Mouse (Mus musculus) intestine, embryonic 14.5 days (tissue): ENCODE results near the gene Dnmbp. TPM values are rescaled to one million over a fixed set of nuclear protein-coding genes. Genes with fewer than 3 reads are reported as not detected.

Experiments used
- ATAC-seq: fragments of 200-750 bp; cut with Nextera tagmentation; replicated peaks from 2 replicates; pipeline ENCODE4 v1.8.0; 2017; ENCODE audit warnings: low read depth, moderate number of reproducible peaks, moderate TSS enrichment, moderate library complexity; ENCODE audit not compliant: low FRiP score, low TSS enrichment
- DNase-seq: peaks from one replicate; pipeline ENCODE4 v3.0.0-alpha.2; 2018; ENCODE audit warnings: low spot score
- H3K27ac ChIP-seq: fragments of 300-500 bp; sonication (generic); 2 replicates; pipeline ENCODE4 v1.5.1; 2014; ENCODE audit warnings: low read depth, mild to moderate bottlenecking, control low read depth
- H3K27me3 ChIP-seq: fragments of 300-500 bp; sonication (generic); replicated peaks from 2 replicates; pipeline ENCODE4 v1.6.1; 2014; ENCODE audit warnings: low read length, control low read depth; ENCODE audit not compliant: control insufficient read depth, insufficient read depth
- H3K36me3 ChIP-seq: fragments of 300-500 bp; sonication (generic); 2 replicates; pipeline ENCODE4 v1.6.1; 2014; ENCODE audit warnings: low read length, control low read depth; ENCODE audit not compliant: control insufficient read depth, insufficient read depth
- H3K4me1 ChIP-seq: fragments of 300-500 bp; sonication (generic); replicated peaks from 2 replicates; pipeline ENCODE4 v1.6.1; 2014; ENCODE audit warnings: low read length, control low read depth, mixed read lengths; ENCODE audit not compliant: control insufficient read depth, insufficient read depth
- H3K4me2 ChIP-seq: fragments of 300-500 bp; sonication (generic); 2 replicates; pipeline ENCODE4 v1.6.1; 2014; ENCODE audit warnings: low read length
- H3K4me3 ChIP-seq: fragments of 300-500 bp; sonication (generic); 2 replicates; pipeline ENCODE4 v1.5.1; 2014; ENCODE audit warnings: low read depth, low read length, control low read depth, mixed read lengths
- H3K9ac ChIP-seq: fragments of 300-500 bp; sonication (generic); 2 replicates; pipeline ENCODE4 v1.6.1; 2014; ENCODE audit warnings: mild to moderate bottlenecking, low read length
- H3K9me3 ChIP-seq: fragments of 300-500 bp; sonication (generic); 2 replicates; pipeline ENCODE4 v1.6.1; 2016; ENCODE audit warnings: low read length, control low read depth; ENCODE audit not compliant: control insufficient read depth
- WGBS: fragments of 180-500 bp; shearing (Covaris S2); extraction: QIAGEN DNeasy Blood & Tissue Kit; methylation state at CpG from one replicate; pipeline ENCODE4 v1.1.7; 2014; 5-methylcytosine and 5-hydroxymethylcytosine counted together
- polyA plus RNA-seq: library from polyadenylated mRNA; unstranded; fragments of >200 nt; fragmentation: Nextera tagmentation; extraction: Ambion mirVana; gene quantifications from 2 replicates; pipeline ENCODE4 v1.2.1, GENCODE M21; 2014

Gene Dnmbp
- polyA plus RNA-seq, 1 experiment from 2014 or later, result 37.5 TPM

DNA sequence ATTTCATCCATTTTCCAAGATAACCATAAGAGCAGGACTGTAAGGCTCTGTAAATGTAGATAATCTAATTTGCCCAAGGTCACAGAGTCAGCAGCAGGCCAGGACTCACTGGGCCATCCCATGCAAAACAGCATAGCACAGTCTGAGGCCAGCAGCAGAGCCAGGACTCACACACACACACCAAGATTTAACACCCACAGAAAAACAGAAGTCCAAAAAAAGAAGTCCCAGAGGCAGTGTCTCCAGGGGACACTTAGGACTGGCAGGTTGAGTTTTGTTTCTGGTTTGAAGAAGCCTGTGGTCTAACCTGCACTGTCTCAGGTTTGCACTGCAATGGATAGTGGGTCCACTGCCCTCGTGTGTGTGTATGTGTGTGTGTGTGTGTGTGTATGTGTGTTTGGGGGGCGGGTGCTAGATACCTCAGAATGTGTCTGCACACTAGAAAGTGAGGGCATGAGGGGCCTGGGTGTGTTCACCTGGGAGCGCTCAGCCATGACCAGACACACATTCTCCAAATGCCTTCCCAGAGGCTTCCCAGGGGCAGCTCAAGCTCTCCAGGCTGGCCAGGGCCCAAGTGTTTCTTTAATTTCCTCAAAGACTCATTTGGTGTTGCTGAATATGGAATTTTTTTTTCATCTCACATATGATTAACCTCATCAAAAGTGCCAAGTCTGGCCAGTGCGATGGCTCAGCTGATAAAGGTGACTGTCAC lies 27.1 kb downstream of the Dnmbp start:
- WGBS, result 67% methylated on average over 4 of the region's 4 CpGs
- no peak overlapping the region for H3K4me3 ChIP-seq
- H3K9me3 ChIP-seq, result no peaks in the 10 kb centered on the region
- ATAC-seq (no peak), DNase-seq (no peak)
- H3K9ac ChIP-seq, result no peak overlapping the region
- no peak overlapping the region for H3K27ac ChIP-seq
- H3K36me3 ChIP-seq, result peaks cover 34% of the 10 kb centered on the region
- no peak overlapping the region for H3K4me2 ChIP-seq
- H3K4me1 ChIP-seq, result 0 out of 2 replicates have a peak, but pooled peaks cover 11% of the 10 kb centered on the region
- H3K27me3 ChIP-seq, result no peaks in the 10 kb centered on the region

DNA sequence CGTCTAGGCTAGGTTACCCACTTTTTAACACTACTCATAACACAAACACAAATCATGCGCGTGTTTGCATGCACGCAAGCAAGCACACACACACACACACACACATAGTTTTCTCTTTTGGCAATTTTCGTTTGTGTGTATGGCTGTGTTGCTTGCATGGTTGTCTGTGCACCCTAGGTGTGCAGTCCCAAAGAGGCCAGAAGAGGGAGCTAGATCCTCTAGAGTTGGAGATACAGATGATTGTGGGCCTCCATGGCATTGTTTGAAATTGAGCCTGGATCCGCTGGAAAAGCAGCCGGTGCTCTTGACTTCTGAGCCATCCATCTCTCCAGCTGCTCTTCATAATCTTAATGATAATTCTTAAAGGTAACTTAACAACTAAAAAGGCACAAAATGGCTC lies 33.5 kb downstream of the Dnmbp start:
- H3K4me2 ChIP-seq, result no peak overlapping the region
- WGBS, result 92% methylated on average over 7 of the region's 7 CpGs
- H3K36me3 ChIP-seq, result peaks cover 47% of the 10 kb centered on the region
- no peak overlapping the region for H3K9ac ChIP-seq
- H3K27me3 ChIP-seq, result no peaks in the 10 kb centered on the region
- no peaks in the 10 kb centered on the region for H3K9me3 ChIP-seq
- DNase-seq, result no peak
- ATAC-seq, result no peak
- H3K27ac ChIP-seq, result no peak overlapping the region
- no peak overlapping the region for H3K4me3 ChIP-seq
- no peaks in the 10 kb centered on the region for H3K4me1 ChIP-seq

DNA sequence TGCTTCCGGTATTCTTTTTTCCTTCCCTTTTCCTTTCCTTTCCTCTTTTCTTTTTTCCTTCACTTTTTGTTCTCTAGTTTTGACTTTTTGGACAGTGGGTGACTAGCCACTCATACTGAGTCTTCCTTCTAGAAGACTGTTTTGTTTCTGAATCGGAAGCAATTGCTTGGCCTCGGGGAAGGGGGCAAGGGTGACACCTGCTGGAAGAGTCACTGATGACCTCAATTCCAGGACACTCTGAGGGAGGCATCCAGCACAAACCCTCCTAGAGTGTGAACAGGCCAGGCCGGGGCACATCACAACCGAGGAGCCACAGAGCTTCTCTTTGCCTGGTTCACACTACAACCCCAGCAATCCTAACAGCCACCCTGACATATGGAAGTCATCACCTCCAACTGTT lies 34.0 kb downstream of the Dnmbp start:
- WGBS, result 40% methylated on average over 5 of the region's 5 CpGs
- no peaks in the 10 kb centered on the region for H3K27me3 ChIP-seq
- no peak overlapping the region for H3K4me2 ChIP-seq
- ATAC-seq (no peak), DNase-seq (no peak)
- H3K4me1 ChIP-seq, result no peaks in the 10 kb centered on the region
- no peak overlapping the region for H3K4me3 ChIP-seq
- peaks cover 49% of the 10 kb centered on the region for H3K36me3 ChIP-seq
- H3K9ac ChIP-seq, result no peak overlapping the region
- H3K9me3 ChIP-seq, result no peaks in the 10 kb centered on the region
- H3K27ac ChIP-seq, result no peak overlapping the region

DNA sequence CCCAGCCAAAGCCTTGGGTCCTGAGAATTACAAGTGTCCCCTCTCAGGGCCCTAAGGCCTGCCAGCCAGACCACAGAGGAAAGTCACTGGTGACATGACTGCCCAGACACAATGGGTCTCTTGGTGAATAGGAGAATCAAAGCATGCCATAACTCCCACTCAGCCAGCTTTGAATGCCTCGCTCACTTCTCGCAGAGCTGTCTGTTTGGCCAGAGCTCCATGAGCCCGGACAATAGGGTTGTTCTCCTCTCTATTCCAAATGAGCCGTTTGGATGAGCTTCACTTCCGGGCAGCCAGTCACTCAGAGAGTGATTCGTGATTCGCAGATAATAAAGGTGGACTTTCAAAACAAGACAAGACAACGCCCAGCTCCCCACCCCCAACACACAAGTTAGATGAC lies 34.9 kb downstream of the Dnmbp start:
- 76% methylated on average over 8 of the region's 8 CpGs for WGBS
- Histone ChIP-seq H3K27me3 (no peaks in the 10 kb centered on the region), H3K9ac (no peak overlapping the region), H3K4me1 (no peaks in the 10 kb centered on the region), H3K4me2 (no peak overlapping the region), H3K9me3 (no peaks in the 10 kb centered on the region), H3K27ac (no peak overlapping the region), H3K4me3 (no peak overlapping the region), H3K36me3 (peaks cover 49% of the 10 kb centered on the region)
- ATAC-seq, result no peak
- DNase-seq, result no peak

DNA sequence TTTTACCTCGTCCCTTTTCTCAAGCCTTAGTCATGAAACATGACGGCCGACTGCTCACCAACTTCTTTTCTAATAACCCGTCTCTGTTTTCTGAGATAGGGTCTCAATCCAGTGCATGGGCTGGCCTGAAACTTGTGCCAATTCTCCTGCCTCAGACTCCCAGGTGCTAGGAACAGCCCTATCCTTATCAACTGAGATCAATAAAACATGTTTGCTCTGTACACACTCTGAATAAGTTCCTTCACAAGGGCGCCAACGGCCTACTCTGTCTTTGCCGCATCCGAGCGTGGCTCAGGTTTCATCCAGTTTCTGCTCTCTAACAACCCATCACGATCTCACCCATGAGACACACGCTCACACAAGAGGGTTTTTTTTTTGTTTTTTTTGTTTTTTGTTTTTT lies 35.7 kb downstream of the Dnmbp start:
- DNase-seq (no peak), ATAC-seq (peak; percentile 59; the same call in 1 of the 2 replicates)
- Histone ChIP-seq H3K4me1 (no peaks in the 10 kb centered on the region), H3K4me2 (no peak overlapping the region), H3K4me3 (no peak overlapping the region), H3K27ac (no peak overlapping the region), H3K36me3 (peaks cover 46% of the 10 kb centered on the region), H3K9me3 (no peaks in the 10 kb centered on the region), H3K27me3 (no peaks in the 10 kb centered on the region), H3K9ac (no peak overlapping the region)
- WGBS, result 72% methylated on average over 11 of the region's 11 CpGs

DNA sequence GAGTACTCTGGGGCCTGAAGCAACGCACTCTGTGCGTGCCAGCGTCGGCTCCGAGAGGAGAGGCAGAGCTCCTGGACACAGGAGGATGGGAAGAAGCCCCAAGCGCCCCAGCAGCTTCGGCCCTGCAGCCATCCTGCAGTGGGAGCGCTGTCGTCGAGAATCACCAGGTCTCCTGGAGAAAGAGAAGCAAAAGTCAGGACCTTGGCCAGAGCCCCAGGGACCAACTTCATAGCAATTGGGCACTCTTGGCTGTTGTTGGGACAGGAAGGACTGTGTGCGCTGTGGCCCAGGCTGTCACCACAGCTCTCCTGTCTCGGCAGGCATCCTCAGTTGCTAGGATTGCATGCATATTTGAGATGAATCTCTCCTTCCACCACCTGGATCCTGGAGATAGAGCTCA lies 37.1 kb downstream of the Dnmbp start:
- no peak for DNase-seq
- 56% methylated on average over 12 of the region's 12 CpGs for WGBS
- Histone ChIP-seq H3K4me3 (no peak overlapping the region), H3K4me1 (no peaks in the 10 kb centered on the region), H3K9me3 (no peaks in the 10 kb centered on the region), H3K9ac (no peak overlapping the region), H3K27me3 (no peaks in the 10 kb centered on the region), H3K27ac (no peak overlapping the region), H3K4me2 (no peak overlapping the region), H3K36me3 (peaks cover 37% of the 10 kb centered on the region)
- no peak for ATAC-seq

DNA sequence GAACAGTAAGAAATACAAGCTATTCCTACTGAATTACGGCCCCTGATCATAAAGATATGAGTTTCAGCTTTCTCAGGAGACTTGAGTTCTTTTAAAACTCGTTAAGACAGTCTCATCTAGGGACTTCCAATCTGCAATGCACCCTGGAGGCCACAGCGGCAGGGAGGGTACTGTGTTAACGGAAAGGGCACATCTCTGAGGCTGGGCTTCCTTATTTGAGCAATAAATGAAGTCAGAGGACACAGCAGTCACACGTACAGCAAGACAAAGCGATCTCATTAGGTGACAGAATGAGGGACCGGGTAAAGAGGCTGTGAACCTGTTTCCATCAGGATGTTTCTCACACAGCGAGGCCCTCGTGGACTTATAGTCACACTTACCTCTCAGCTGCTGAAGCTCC lies 39.3 kb downstream of the Dnmbp start:
- 80% methylated on average over 9 of the region's 9 CpGs for WGBS
- H3K4me3 ChIP-seq, result no peak overlapping the region
- H3K4me1 ChIP-seq, result no peaks in the 10 kb centered on the region
- H3K36me3 ChIP-seq, result peaks cover 31% of the 10 kb centered on the region
- no peaks in the 10 kb centered on the region for H3K9me3 ChIP-seq
- H3K9ac ChIP-seq, result no peak overlapping the region
- no peaks in the 10 kb centered on the region for H3K27me3 ChIP-seq
- H3K4me2 ChIP-seq, result no peak overlapping the region
- H3K27ac ChIP-seq, result no peak overlapping the region
- no peak for DNase-seq
- no peak for ATAC-seq

DNA sequence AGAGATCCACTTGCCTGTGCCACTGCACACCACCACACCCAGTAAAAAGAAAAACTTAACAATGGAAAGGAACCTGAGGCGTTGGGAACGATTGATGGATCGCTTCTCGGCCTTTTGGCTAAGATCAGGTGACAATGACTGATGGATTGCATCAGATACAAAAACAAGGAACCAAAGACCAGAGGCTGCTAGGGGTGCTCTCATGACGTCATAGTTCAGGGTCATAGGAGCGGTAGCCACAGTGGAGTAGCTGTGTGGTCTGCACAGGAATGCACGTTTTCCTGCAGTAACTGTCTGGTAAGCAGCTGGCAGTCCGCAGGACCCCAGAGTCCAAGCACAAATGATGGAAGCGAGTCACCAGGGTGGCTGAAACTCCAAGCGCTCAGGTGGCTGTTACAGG lies 41.4 kb downstream of the Dnmbp start:
- Histone ChIP-seq H3K4me2 (no peak overlapping the region), H3K27ac (no peak overlapping the region), H3K4me1 (no peaks in the 10 kb centered on the region; the same call in 1 of the 2 replicates), H3K27me3 (no peaks in the 10 kb centered on the region), H3K4me3 (no peak overlapping the region), H3K9me3 (no peaks in the 10 kb centered on the region), H3K9ac (no peak overlapping the region), H3K36me3 (peaks cover 31% of the 10 kb centered on the region)
- WGBS, result 52% methylated on average over 10 of the region's 10 CpGs
- DNase-seq (no peak), ATAC-seq (no peak)

DNA sequence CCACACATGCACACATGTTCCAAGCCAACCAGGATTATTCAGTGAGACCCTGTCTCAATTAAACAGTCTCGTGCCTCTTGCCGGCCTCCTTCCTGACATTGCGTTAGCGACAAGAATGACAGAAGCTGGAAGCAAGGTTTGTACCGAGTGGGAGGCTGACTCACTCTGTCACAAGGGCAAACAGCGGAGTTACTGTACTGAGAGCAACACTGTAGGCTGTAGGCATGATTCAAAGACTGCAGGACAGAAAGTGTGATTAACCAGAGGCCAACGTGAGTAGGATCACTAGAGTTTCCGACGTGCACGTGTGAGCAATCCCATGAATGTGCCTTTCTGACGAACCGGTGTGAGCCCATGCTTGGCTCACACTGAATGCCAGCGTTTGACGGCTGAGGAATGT lies 43.5 kb downstream of the Dnmbp start:
- no peaks in the 10 kb centered on the region for H3K27me3 ChIP-seq
- H3K9me3 ChIP-seq, result no peaks in the 10 kb centered on the region
- no peaks in the 10 kb centered on the region; the same call in 1 of the 2 replicates for H3K4me1 ChIP-seq
- no peak overlapping the region for H3K4me2 ChIP-seq
- no peak overlapping the region for H3K9ac ChIP-seq
- peaks cover 18% of the 10 kb centered on the region for H3K36me3 ChIP-seq
- DNase-seq, result no peak
- H3K4me3 ChIP-seq, result no peak overlapping the region
- no peak for ATAC-seq
- no peak overlapping the region for H3K27ac ChIP-seq
- 88% methylated on average over 14 of the region's 14 CpGs for WGBS
